Mouse (Mus musculus): ENCODE data around the gene Tmem82. TPM values are rescaled to one million over a fixed set of nuclear protein-coding genes. Genes with fewer than 3 reads are reported as not detected.

The Tmem82 gene
- polyA plus RNA-seq, 1 experiment from 2014 or later = 0.65 TPM

GRCm38 (mm10) chr4:141635991-141636390 lies 17.6 kb upstream of the Tmem82 start:
- H3K4me2 ChIP-seq = no peak overlapping the region
- H3K27me3 ChIP-seq (replicated peaks) = no peaks in the 10 kb centered on the region
- H3K27ac ChIP-seq = no peak overlapping the region
- WGBS = 84% methylated on average over 9 of the region's 9 CpGs
- no peak overlapping the region for H3K4me3 ChIP-seq
- H3K9ac ChIP-seq = no peak overlapping the region
- no peak for ATAC-seq (replicated peaks)
- H3K9me3 ChIP-seq = no peaks in the 10 kb centered on the region
- no peaks in the 10 kb centered on the region for H3K4me1 ChIP-seq
- peaks cover 39% of the 10 kb centered on the region for H3K36me3 ChIP-seq (replicated peaks)

GRCm38 (mm10) chr4:141632111-141632873 lies 13.9 kb upstream of the Tmem82 start:
- H3K27ac ChIP-seq = no peak overlapping the region
- H3K36me3 ChIP-seq (replicated peaks) = peaks cover 58% of the 10 kb centered on the region
- no peak overlapping the region for H3K4me2 ChIP-seq
- H3K9ac ChIP-seq = no peak overlapping the region
- H3K27me3 ChIP-seq (replicated peaks) = no peaks in the 10 kb centered on the region
- WGBS = 95% methylated on average over 21 of the region's 21 CpGs
- H3K4me3 ChIP-seq = no peak overlapping the region
- ATAC-seq (replicated peaks) = no peak
- H3K9me3 ChIP-seq = no peaks in the 10 kb centered on the region
- no peaks in the 10 kb centered on the region for H3K4me1 ChIP-seq

- no peaks in the 10 kb centered on the region for H3K27me3 ChIP-seq (replicated peaks)
- H3K4me2 ChIP-seq = no peak overlapping the region
- H3K4me3 ChIP-seq = no peak overlapping the region
- peaks cover 58% of the 10 kb centered on the region for H3K36me3 ChIP-seq (replicated peaks)
- H3K4me1 ChIP-seq = no peaks in the 10 kb centered on the region
- ATAC-seq (replicated peaks) = no peak
- H3K9ac ChIP-seq = no peak overlapping the region
- 97% methylated on average over 20 of the region's 20 CpGs for WGBS
- H3K9me3 ChIP-seq = no peaks in the 10 kb centered on the region
- no peak overlapping the region for H3K27ac ChIP-seq
Measured at GRCm38 (mm10) chr4:141631250-141631649, 12.8 kb upstream of the Tmem82 start.

DNA sequence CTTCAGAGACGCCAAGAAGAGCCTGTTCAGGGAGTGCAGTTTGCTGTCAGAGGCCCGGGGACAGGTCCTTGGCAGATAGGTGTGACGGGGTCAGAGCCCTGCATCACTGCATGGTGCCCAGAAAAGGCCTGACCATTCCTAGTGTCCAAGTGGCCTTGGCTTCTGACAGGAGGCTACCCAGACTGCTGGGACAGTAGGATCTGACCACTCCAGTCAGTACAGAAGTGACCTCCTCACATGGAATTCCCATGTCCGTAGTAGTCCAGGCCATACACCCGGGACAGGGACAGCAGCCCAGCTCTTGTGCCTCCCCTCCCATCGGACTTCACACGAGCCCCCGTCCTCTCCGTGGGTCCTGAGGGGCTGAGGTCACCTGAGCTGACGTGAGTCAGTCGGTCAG lies 11.6 kb upstream of the Tmem82 start:
- 93% methylated on average over 11 of the region's 11 CpGs for WGBS
- Histone ChIP-seq H3K9me3 (no peaks in the 10 kb centered on the region), H3K27ac (no peak overlapping the region), H3K9ac (no peak overlapping the region), H3K4me2 (no peak overlapping the region), H3K27me3 (replicated peaks) (no peaks in the 10 kb centered on the region), H3K4me3 (no peak overlapping the region), H3K4me1 (no peaks in the 10 kb centered on the region), H3K36me3 (replicated peaks) (peaks cover 61% of the 10 kb centered on the region)
- no peak for ATAC-seq (replicated peaks)

GRCm38 (mm10) chr4:141628661-141629060 lies 10.2 kb upstream of the Tmem82 start:
- Histone ChIP-seq H3K27me3 (replicated peaks) (no peaks in the 10 kb centered on the region), H3K27ac (no peak overlapping the region), H3K9ac (no peak overlapping the region), H3K4me1 (no peaks in the 10 kb centered on the region), H3K36me3 (replicated peaks) (peaks cover 53% of the 10 kb centered on the region), H3K9me3 (no peaks in the 10 kb centered on the region), H3K4me3 (no peak overlapping the region), H3K4me2 (no peak overlapping the region)
- no peak for ATAC-seq (replicated peaks)
- 88% methylated on average over 14 of the region's 14 CpGs for WGBS

- no peak for ATAC-seq (replicated peaks)
- Histone ChIP-seq H3K9me3 (no peaks in the 10 kb centered on the region), H3K4me2 (no peak overlapping the region), H3K27ac (no peak overlapping the region), H3K4me3 (no peak overlapping the region), H3K36me3 (replicated peaks) (peaks cover 50% of the 10 kb centered on the region), H3K4me1 (no peaks in the 10 kb centered on the region), H3K27me3 (replicated peaks) (no peaks in the 10 kb centered on the region), H3K9ac (no peak overlapping the region)
- WGBS = 91% methylated on average over 5 of the region's 5 CpGs
Measured at GRCm38 (mm10) chr4:141627502-141627901, 9.1 kb upstream of the Tmem82 start.

- no peaks in the 10 kb centered on the region for H3K4me1 ChIP-seq
- H3K9ac ChIP-seq = no peak overlapping the region
- no peaks in the 10 kb centered on the region for H3K9me3 ChIP-seq
- 95% methylated on average over 16 of the region's 16 CpGs for WGBS
- H3K27ac ChIP-seq = no peak overlapping the region
- H3K4me3 ChIP-seq = no peak overlapping the region
- no peak overlapping the region for H3K4me2 ChIP-seq
- peaks cover 35% of the 10 kb centered on the region for H3K36me3 ChIP-seq (replicated peaks)
- H3K27me3 ChIP-seq (replicated peaks) = no peaks in the 10 kb centered on the region
- ATAC-seq (replicated peaks) = no peak
Measured at GRCm38 (mm10) chr4:141625774-141626550, 7.5 kb upstream of the Tmem82 start.

- Histone ChIP-seq H3K27ac (no peak overlapping the region), H3K4me2 (no peak overlapping the region), H3K4me1 (no peaks in the 10 kb centered on the region), H3K4me3 (no peak overlapping the region), H3K9me3 (no peaks in the 10 kb centered on the region), H3K27me3 (replicated peaks) (no peaks in the 10 kb centered on the region), H3K36me3 (replicated peaks) (peaks cover 27% of the 10 kb centered on the region), H3K9ac (no peak overlapping the region)
- no peak for ATAC-seq (replicated peaks)
- 81% methylated on average over 19 of the region's 19 CpGs for WGBS
Measured at GRCm38 (mm10) chr4:141624983-141625773, 6.7 kb upstream of the Tmem82 start.

- Histone ChIP-seq H3K4me2 (no peak overlapping the region), H3K27me3 (replicated peaks) (no peaks in the 10 kb centered on the region), H3K4me1 (no peaks in the 10 kb centered on the region), H3K9ac (no peak overlapping the region), H3K36me3 (replicated peaks) (peaks cover 17% of the 10 kb centered on the region), H3K9me3 (no peaks in the 10 kb centered on the region), H3K27ac (no peak overlapping the region), H3K4me3 (no peak overlapping the region)
- WGBS = 89% methylated on average over 8 of the region's 8 CpGs
- ATAC-seq (replicated peaks) = no peak
Measured at GRCm38 (mm10) chr4:141624134-141624533, 5.7 kb upstream of the Tmem82 start.

DNA sequence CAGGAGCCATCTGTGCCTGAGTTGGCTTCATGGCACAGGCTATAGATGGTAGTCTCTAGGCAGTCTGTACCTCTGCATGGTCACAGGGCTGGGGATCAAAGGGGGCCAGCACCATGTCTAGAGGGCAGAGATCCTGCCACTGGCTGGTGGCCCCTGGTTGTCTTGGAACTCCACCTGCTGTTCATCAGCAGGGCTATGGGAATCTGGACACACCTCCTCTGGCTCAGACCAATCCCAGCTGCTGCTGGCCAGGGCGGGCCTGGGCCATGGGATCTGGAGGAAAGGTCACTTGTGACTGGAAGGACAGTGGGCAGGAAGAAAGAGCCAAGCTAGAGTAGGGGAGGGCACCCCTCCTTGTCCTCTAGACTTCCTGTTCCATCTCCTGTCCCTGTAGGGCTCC lies 5.2 kb upstream of the Tmem82 start, which contains the start of gene Slc25a34:
Slc25a34 (minus strand) TSS at position 156 of the 400 bp plus-strand sequence.
- Histone ChIP-seq H3K4me3 (no peak within 1 kb of the TSS), H3K27ac (no peak within 1 kb of the TSS), H3K36me3 (replicated peaks) (peaks cover 17% of the 10 kb centered on the region), H3K9ac (no peak within 1 kb of the TSS), H3K9me3 (no peaks in the 10 kb centered on the region), H3K4me1 (no peaks in the 10 kb centered on the region), H3K4me2 (no peak within 1 kb of the TSS), H3K27me3 (replicated peaks) (no peaks in the 10 kb centered on the region)
- 83% methylated on average over 1 of the region's 1 CpGs for WGBS
- ATAC-seq (replicated peaks) = no peak; the same call in 1 of the 2 replicates

GRCm38 (mm10) chr4:141623037-141623436 lies 4.6 kb upstream of the Tmem82 start:
- Histone ChIP-seq H3K9me3 (no peaks in the 10 kb centered on the region), H3K4me2 (no peak overlapping the region), H3K4me3 (no peak overlapping the region), H3K36me3 (replicated peaks) (peaks cover 16% of the 10 kb centered on the region), H3K27me3 (replicated peaks) (no peaks in the 10 kb centered on the region), H3K9ac (no peak overlapping the region), H3K27ac (no peak overlapping the region), H3K4me1 (peaks cover 2% of the 10 kb centered on the region)
- 84% methylated on average over 11 of the region's 11 CpGs for WGBS
- no peak for ATAC-seq (replicated peaks)

- no peaks in the 10 kb centered on the region for H3K9me3 ChIP-seq
- peaks cover 7% of the 10 kb centered on the region for H3K4me1 ChIP-seq
- H3K27ac ChIP-seq = no peak overlapping the region
- 0 out of 2 replicates have a peak, but pooled peaks cover 4% of the 10 kb centered on the region for H3K27me3 ChIP-seq (replicated peaks)
- 89% methylated on average over 5 of the region's 5 CpGs for WGBS
- H3K4me2 ChIP-seq = no peak overlapping the region
- ATAC-seq (replicated peaks) = no peak
- H3K36me3 ChIP-seq (replicated peaks) = peaks cover 11% of the 10 kb centered on the region
- H3K4me3 ChIP-seq = no peak overlapping the region
- H3K9ac ChIP-seq = no peak overlapping the region
Measured at GRCm38 (mm10) chr4:141622580-141622979, 4.1 kb upstream of the Tmem82 start.
